Mouse (Mus musculus): ENCODE measurements around the gene Ercc6l2.
A peak's percentile ranks its signal among the peaks of the same experiment; 100 is the strongest.

The Ercc6l2 gene

GRCm38 (mm10) chr13:63814746-63815681, at the start of gene Ercc6l2:
Gene Ercc6l2, plus strand, starts transcription at chr13:63815240.
- DNase-seq, result peak; percentile 98

GRCm38 (mm10) chr13:63766065-63766464, 49.0 kb upstream of the Ercc6l2 start:
- no peak for DNase-seq

- DNase-seq, result no peak
Observed at GRCm38 (mm10) chr13:63771009-63771408, 44.0 kb upstream of the Ercc6l2 start.

GRCm38 (mm10) chr13:63778925-63779324, 36.1 kb upstream of the Ercc6l2 start:
- no peak for DNase-seq

GRCm38 (mm10) chr13:63779376-63780291, 35.4 kb upstream of the Ercc6l2 start:
- no peak for DNase-seq

GRCm38 (mm10) chr13:63792234-63792831, 22.7 kb upstream of the Ercc6l2 start:
- DNase-seq, result no peak

GRCm38 (mm10) chr13:63793345-63794308, 21.4 kb upstream of the Ercc6l2 start:
- DNase-seq, result no peak

GRCm38 (mm10) chr13:63798677-63799076, 16.4 kb upstream of the Ercc6l2 start:
- DNase-seq, result no peak

- no peak for DNase-seq
Observed at GRCm38 (mm10) chr13:63799940-63800339, 15.1 kb upstream of the Ercc6l2 start.

GRCm38 (mm10) chr13:63801289-63801688, 13.8 kb upstream of the Ercc6l2 start:
- DNase-seq, result no peak

- no peak for DNase-seq
Observed at GRCm38 (mm10) chr13:63807233-63807632, 7.8 kb upstream of the Ercc6l2 start.

GRCm38 (mm10) chr13:63807979-63808378, 7.1 kb upstream of the Ercc6l2 start:
- no peak for DNase-seq

GRCm38 (mm10) chr13:63811477-63811876, 3.6 kb upstream of the Ercc6l2 start:
- DNase-seq, result no peak

GRCm38 (mm10) chr13:63815931-63816330, 891 bp downstream of the Ercc6l2 start:
- DNase-seq, result no peak

- DNase-seq, result no peak
Observed at GRCm38 (mm10) chr13:63845758-63846157, 30.7 kb downstream of the Ercc6l2 start.

- DNase-seq, result no peak
Observed at GRCm38 (mm10) chr13:63850308-63851011, 35.4 kb downstream of the Ercc6l2 start.

- DNase-seq, result no peak
Observed at GRCm38 (mm10) chr13:63872585-63873282, 57.7 kb downstream of the Ercc6l2 start.

- no peak for DNase-seq
Observed at GRCm38 (mm10) chr13:63877138-63877537, 62.1 kb downstream of the Ercc6l2 start.

GRCm38 (mm10) chr13:63879105-63879863, 64.2 kb downstream of the Ercc6l2 start:
- DNase-seq, result no peak

GRCm38 (mm10) chr13:63879864-63880141, 64.8 kb downstream of the Ercc6l2 start:
- no peak for DNase-seq
